Mouse (Mus musculus): ENCODE results near the gene Fras1.

Fras1 gene

GRCm38 (mm10) chr5:96584730-96585129 is 211.0 kb downstream of the Fras1 start:
- no peak for DNase-seq

- DNase-seq, result no peak
Observed at GRCm38 (mm10) chr5:96590621-96591020, 216.9 kb downstream of the Fras1 start.

- no peak for DNase-seq
Observed at GRCm38 (mm10) chr5:96595793-96596192, 222.0 kb downstream of the Fras1 start.

- DNase-seq, result no peak
Observed at GRCm38 (mm10) chr5:96603974-96604769, 230.4 kb downstream of the Fras1 start.

GRCm38 (mm10) chr5:96608036-96608435 is 234.3 kb downstream of the Fras1 start:
- no peak for DNase-seq

- DNase-seq, result no peak
Observed at GRCm38 (mm10) chr5:96608581-96609280, 235.0 kb downstream of the Fras1 start.

GRCm38 (mm10) chr5:96612077-96612476 is 238.3 kb downstream of the Fras1 start:
- peak; percentile 60 for DNase-seq

GRCm38 (mm10) chr5:96616954-96617646 is 243.3 kb downstream of the Fras1 start:
- DNase-seq, result peak; percentile 94

- DNase-seq, result no peak
Observed at GRCm38 (mm10) chr5:96618008-96618407, 244.3 kb downstream of the Fras1 start.

- peak; percentile 82 for DNase-seq
Observed at GRCm38 (mm10) chr5:96620209-96620608, 246.5 kb downstream of the Fras1 start.

GRCm38 (mm10) chr5:96620618-96621017 is 246.9 kb downstream of the Fras1 start:
- peak; percentile 45 for DNase-seq

- DNase-seq, result peak; percentile 65
Observed at GRCm38 (mm10) chr5:96622604-96623352, 249.0 kb downstream of the Fras1 start.

GRCm38 (mm10) chr5:96629851-96630250 is 256.1 kb downstream of the Fras1 start:
- DNase-seq, result no peak

GRCm38 (mm10) chr5:96635146-96635862 is 261.5 kb downstream of the Fras1 start:
- peak; percentile 36 for DNase-seq

- DNase-seq, result peak; percentile 74
Observed at GRCm38 (mm10) chr5:96635866-96636265, 262.1 kb downstream of the Fras1 start.

- DNase-seq, result peak; percentile 58
Observed at GRCm38 (mm10) chr5:96639213-96639910, 265.6 kb downstream of the Fras1 start.

- no peak for DNase-seq
Observed at GRCm38 (mm10) chr5:96641297-96641696, 267.5 kb downstream of the Fras1 start.

GRCm38 (mm10) chr5:96675676-96676075 is 301.9 kb downstream of the Fras1 start:
- DNase-seq, result no peak

- no peak for DNase-seq
Observed at GRCm38 (mm10) chr5:96677498-96677897, 303.7 kb downstream of the Fras1 start.

- peak; percentile 28 for DNase-seq
Observed at GRCm38 (mm10) chr5:96681085-96681484, 307.3 kb downstream of the Fras1 start.

- peak; percentile 29 for DNase-seq
Observed at GRCm38 (mm10) chr5:96682777-96683176, 309.0 kb downstream of the Fras1 start.

All from heart, adult 11 months (tissue).